Mouse (Mus musculus) embryonic facial prominence, embryonic 10.5 days (tissue): ENCODE measurements around the gene Taar2. TPM values are rescaled to one million over a fixed set of nuclear protein-coding genes. Genes with fewer than 3 reads are reported as not detected.

Experiments used
- DNase-seq: peaks from one replicate; pipeline ENCODE4 v3.0.0-alpha.2; 2017; ENCODE audit warnings: low spot score
- H3K27ac ChIP-seq: fragments of 300-500 bp; sonication (generic); replicated peaks from 2 replicates; pipeline ENCODE4 v1.5.1; 2016; ENCODE audit warnings: mild to moderate bottlenecking
- H3K27me3 ChIP-seq: fragments of 300-500 bp; sonication (generic); replicated peaks from 2 replicates; pipeline ENCODE4 v1.6.1; 2016; ENCODE audit warnings: low read depth, mild to moderate bottlenecking; ENCODE audit not compliant: poor library complexity, severe bottlenecking
- H3K36me3 ChIP-seq: fragments of 300-500 bp; sonication (generic); replicated peaks from 2 replicates; pipeline ENCODE4 v1.6.1; 2016; ENCODE audit warnings: mild to moderate bottlenecking, moderate library complexity
- H3K4me1 ChIP-seq: fragments of 300-500 bp; sonication (generic); 2 replicates; pipeline ENCODE4 v1.6.1; 2016
- H3K4me3 ChIP-seq: fragments of 300-500 bp; sonication (generic); 2 replicates; pipeline ENCODE4 v1.5.1; 2016; ENCODE audit warnings: mild to moderate bottlenecking, moderate library complexity
- H3K9me3 ChIP-seq: fragments of 300-500 bp; sonication (generic); 2 replicates; pipeline ENCODE4 v1.6.1; 2016; ENCODE audit warnings: mild to moderate bottlenecking
- WGBS: fragments of 180-500 bp; shearing (Covaris S2); methylation state at CpG from one replicate; pipeline ENCODE4 v1.1.7; 2016; 5-methylcytosine and 5-hydroxymethylcytosine counted together
- polyA plus RNA-seq: library from polyadenylated mRNA; unstranded; fragments of >200 nt; fragmentation: Nextera tagmentation; extraction: Ambion mirVana; gene quantifications from 2 replicates; pipeline ENCODE4 v1.2.1, GENCODE M21; 2016

Gene Taar2
- polyA plus RNA-seq, 1 experiment from 2014 or later = not detected

DNA sequence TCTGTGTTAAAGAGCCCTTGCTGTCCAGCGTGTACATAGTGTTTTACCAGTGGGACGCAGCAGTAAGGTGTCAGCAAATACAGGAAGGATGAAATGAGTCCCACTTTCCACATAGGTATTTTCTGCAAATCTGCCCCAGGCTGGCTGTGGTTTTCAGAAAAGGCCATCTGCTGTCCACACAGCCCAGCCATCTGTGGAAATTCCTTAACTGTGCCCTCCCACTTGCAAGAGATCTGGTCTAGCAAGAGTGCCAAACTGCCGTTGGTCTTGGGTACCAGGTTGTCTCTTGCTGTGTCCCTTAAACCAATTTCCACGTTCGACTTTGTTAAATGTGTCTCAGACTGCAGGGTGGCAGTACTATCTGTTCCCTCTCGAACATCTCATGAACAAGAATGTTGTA is 13.3 kb downstream of the Taar2 start:
- DNase-seq = no peak
- Histone ChIP-seq H3K9me3 (no peaks in the 10 kb centered on the region), H3K4me3 (no peak overlapping the region), H3K4me1 (no peaks in the 10 kb centered on the region), H3K36me3 (no peaks in the 10 kb centered on the region), H3K27ac (no peak overlapping the region), H3K27me3 (no peaks in the 10 kb centered on the region)
- 90% methylated on average over 6 of the region's 6 CpGs for WGBS

DNA sequence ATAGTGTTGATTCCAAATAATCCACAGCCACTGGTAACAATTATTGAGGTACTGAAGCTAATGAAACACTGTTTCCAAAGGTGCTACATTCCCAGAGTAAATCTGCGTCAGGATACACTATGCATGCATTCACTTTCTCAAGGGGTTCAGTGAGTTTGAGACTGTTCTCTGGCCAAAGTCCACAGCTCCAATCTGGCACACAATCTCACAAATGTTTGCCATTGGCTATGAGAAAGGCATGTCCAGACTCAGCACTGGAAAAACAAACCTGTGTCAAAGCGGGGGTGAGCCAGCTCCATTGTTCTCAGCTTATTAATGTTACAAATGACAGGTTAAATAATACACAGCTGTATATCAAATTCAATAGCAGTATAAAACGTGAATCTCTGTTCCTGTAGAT is 20.7 kb downstream of the Taar2 start:
- Histone ChIP-seq H3K27me3 (no peaks in the 10 kb centered on the region), H3K27ac (no peak overlapping the region), H3K9me3 (no peaks in the 10 kb centered on the region), H3K36me3 (no peaks in the 10 kb centered on the region), H3K4me3 (no peak overlapping the region), H3K4me1 (no peaks in the 10 kb centered on the region)
- no peak for DNase-seq
- WGBS = 75% methylated on average over 3 of the region's 3 CpGs

DNA sequence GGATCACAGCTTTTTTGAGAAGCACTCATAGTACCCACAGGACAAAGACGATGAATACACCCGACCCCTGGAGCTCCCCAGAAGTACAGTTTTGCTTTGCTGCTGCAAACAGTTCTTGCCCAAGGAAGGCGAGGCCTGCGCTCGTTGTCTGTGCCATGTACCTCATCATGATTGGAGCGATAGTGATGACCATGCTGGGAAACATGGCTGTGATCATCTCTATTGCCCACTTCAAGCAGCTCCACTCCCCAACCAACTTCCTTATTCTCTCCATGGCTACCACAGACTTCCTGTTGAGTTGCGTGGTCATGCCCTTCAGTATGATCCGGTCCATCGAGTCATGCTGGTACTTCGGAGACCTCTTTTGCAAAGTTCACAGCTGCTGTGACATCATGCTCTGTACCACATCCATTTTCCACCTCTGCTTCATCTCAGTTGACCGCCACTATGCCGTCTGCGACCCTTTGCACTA is 22.1 kb downstream of the Taar2 start, which contains the start of gene Taar4:
Gene Taar4, plus strand, starts transcription at position 51 of the 472 bp plus-strand sequence.
- H3K4me1 ChIP-seq = no peaks in the 10 kb centered on the region
- H3K4me3 ChIP-seq = no peak within 1 kb of the TSS
- no peak within 1 kb of the TSS for H3K27ac ChIP-seq
- H3K27me3 ChIP-seq = no peaks in the 10 kb centered on the region
- WGBS = 95% methylated on average over 13 of the region's 13 CpGs
- H3K36me3 ChIP-seq = no peaks in the 10 kb centered on the region
- H3K9me3 ChIP-seq = no peaks in the 10 kb centered on the region
- no peak for DNase-seq

DNA sequence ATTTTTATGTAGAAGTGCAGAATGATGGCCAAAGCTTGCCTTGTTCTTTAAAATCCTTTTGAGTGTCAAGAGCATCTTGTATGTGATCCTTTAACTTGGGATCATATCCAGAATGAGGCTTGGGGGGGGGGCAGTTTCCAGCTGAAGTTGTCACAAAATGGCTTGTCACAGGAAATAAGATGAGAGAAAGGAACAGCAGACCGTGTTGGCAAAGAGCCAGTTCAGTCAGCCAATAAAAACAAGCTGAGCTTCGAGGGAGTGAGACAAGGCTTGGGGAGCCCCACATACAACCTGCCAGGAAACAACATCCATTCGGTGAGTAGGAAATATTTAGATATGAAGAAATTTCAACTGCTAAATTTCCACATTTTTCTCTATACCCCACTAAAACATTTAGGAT is 25.1 kb downstream of the Taar2 start:
- Histone ChIP-seq H3K27me3 (no peaks in the 10 kb centered on the region), H3K9me3 (no peaks in the 10 kb centered on the region), H3K4me3 (no peak overlapping the region), H3K27ac (no peak overlapping the region), H3K36me3 (no peaks in the 10 kb centered on the region), H3K4me1 (no peaks in the 10 kb centered on the region)
- WGBS = 75% methylated on average over 3 of the region's 3 CpGs
- no peak for DNase-seq

DNA sequence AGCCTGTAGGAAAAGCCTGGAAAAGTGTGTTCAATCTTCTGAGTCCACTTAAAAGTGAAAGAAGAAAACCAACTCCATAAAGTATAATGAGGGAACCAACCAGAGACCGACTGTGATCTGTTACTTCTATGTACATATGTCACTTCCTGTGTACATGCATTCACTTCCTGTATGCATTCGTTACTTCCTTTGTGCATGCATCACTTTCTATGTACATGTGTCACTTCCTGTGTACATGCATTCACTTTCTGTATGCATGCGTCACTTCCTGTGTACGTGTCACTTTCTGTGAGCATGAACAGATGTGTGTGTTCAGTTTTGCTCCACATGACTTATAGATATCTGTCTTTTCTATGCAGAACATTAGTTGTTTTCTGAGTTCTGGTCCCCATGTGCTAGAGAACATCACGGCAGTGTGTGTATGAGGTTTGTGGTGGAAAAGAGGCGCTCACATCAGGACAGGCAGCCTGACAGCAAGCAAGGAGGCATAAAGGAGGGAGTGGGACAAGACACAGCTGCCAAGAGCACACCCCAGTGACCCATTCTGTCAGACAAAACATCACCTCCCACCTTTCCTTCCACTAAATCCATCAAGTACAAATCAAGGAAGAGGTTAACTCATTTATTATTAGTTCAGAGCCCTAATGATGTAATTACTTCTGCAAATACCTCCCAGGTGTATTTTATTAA is 26.7 kb downstream of the Taar2 start:
- no peaks in the 10 kb centered on the region for H3K4me1 ChIP-seq
- no peaks in the 10 kb centered on the region for H3K9me3 ChIP-seq
- DNase-seq = no peak
- no peak overlapping the region for H3K4me3 ChIP-seq
- H3K27ac ChIP-seq = no peak overlapping the region
- H3K27me3 ChIP-seq = no peaks in the 10 kb centered on the region
- WGBS = 88% methylated on average over 6 of the region's 6 CpGs
- no peaks in the 10 kb centered on the region for H3K36me3 ChIP-seq

DNA sequence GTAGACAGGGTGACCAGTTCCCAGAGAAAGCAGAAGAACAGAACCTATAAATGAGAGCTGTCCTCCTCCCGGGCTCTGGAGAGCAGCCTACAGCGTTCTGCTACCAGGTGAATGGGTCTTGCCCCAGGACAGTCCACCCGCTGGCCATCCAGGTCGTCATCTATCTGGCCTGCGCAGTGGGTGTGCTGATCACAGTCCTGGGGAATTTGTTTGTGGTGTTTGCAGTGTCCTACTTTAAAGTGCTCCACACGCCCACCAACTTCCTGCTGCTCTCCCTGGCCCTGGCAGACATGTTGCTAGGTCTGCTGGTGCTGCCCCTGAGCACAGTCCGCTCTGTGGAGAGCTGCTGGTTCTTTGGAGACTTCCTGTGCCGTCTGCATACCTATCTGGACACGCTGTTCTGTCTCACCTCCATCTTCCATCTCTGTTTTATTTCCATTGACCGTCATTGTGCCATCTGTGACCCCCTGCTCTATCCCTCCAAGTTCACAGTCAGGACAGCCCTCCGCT is 32.3 kb downstream of the Taar2 start, which contains the start of gene Taar5:
Gene Taar5, plus strand, starts transcription at position 51 of the 510 bp plus-strand sequence.
- H3K4me1 ChIP-seq = no peaks in the 10 kb centered on the region
- 91% methylated on average over 11 of the region's 11 CpGs for WGBS
- no peaks in the 10 kb centered on the region for H3K9me3 ChIP-seq
- no peak within 1 kb of the TSS for H3K27ac ChIP-seq
- no peak for DNase-seq
- H3K27me3 ChIP-seq = no peaks in the 10 kb centered on the region
- H3K4me3 ChIP-seq = no peak within 1 kb of the TSS
- H3K36me3 ChIP-seq = no peaks in the 10 kb centered on the region

DNA sequence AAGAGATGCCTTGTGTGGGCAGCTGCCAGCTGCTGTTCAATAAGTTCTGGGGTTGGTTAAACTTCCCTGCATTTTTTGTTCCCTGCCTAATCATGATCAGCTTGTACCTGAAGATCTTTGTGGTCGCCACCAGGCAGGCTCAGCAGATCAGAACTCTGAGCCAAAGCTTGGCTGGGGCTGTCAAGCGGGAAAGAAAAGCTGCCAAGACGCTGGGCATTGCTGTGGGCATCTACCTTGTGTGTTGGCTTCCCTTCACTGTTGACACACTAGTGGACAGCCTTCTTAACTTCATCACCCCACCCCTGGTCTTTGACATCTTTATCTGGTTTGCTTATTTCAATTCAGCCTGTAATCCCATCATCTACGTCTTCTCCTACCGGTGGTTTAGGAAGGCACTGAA is 32.9 kb downstream of the Taar2 start:
- H3K9me3 ChIP-seq = no peaks in the 10 kb centered on the region
- WGBS = 84% methylated on average over 5 of the region's 5 CpGs
- no peaks in the 10 kb centered on the region for H3K36me3 ChIP-seq
- no peak overlapping the region for H3K4me3 ChIP-seq
- no peaks in the 10 kb centered on the region for H3K27me3 ChIP-seq
- no peak for DNase-seq
- H3K4me1 ChIP-seq = no peaks in the 10 kb centered on the region
- no peak overlapping the region for H3K27ac ChIP-seq

DNA sequence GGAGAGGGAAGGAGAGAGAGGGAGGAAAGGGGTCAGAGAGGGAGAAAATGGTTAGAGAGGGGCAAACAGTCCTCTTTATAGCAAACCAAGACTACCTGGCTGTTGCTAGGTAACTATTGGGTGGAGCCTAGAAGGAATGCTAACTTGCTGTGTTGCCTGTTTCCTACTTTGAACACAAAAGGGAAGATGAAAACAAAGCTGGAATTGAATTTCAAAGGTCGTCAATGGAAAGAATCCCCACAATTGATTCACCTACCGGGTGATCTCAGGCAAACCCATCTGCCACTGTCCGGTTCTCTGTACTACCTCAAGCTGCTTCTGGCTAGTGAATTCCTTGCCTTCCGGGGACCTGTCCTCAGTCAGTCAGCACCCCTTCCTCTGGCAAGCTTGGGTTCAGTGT is 39.6 kb downstream of the Taar2 start:
- no peaks in the 10 kb centered on the region for H3K27me3 ChIP-seq
- DNase-seq = no peak
- no peak overlapping the region for H3K4me3 ChIP-seq
- H3K27ac ChIP-seq = no peak overlapping the region
- 44% methylated on average over 4 of the region's 4 CpGs for WGBS
- no peaks in the 10 kb centered on the region for H3K36me3 ChIP-seq
- H3K9me3 ChIP-seq = no peaks in the 10 kb centered on the region
- H3K4me1 ChIP-seq = no peaks in the 10 kb centered on the region

DNA sequence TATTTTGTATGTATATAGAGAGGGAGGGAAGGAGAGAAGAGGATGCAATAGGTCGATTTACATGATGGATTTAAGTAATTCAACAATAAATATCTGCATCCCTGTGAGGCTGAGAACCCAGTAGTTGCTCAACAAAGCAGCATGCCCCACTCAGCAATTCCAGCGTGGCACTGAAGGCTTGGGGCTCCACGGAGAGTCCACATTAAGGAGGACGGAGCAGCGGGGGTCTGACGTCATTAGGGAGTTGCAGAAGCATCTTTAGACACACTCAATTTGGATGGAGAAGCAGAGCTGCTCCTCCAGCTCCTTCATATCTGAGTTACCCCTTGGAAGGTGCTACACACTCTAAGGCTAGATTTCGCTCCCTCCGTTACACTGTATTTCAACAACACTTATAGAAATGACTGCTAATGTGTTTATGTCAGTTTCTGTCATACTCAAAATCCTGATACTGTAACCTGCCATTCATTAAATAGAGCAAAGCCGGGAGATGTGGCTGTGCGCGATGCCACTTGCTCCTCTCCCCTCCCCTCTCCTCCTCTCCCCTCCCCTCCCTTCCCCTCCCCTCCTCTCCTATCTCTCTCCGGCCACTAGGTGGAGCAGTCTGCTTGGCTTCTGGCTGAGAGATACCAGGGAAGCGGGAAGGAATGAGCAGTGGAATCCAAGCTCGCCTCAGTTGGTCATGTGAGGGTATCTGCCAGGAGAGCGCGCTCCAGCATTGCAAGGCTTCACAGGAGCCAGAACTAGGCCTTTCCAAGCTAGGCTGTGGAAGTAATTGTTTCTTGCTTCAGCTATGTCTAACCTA is 40.7 kb downstream of the Taar2 start:
- DNase-seq = peak; percentile 81

DNA sequence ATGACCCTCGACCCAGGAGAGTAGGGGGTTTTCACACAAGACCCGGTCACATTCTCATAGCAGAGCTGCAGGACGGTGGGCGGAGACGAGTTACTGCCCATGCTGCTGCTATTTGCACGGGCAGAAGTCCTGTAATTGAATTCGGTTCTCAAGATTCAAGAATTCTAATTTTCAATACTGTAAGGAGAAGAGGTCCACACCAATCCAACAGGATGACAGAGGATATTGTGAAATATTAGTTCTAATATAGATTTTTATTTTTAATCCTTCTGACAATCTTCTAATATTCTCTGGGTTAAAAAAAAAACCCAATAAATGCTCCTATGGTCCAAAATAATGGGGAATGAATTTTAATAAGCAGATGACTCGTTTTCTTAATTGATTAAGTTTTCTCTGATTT is 47.2 kb downstream of the Taar2 start, which contains the start of gene Taar6:
Gene Taar6, minus strand, starts transcription at position 101 of the 400 bp plus-strand sequence.
- H3K36me3 ChIP-seq = no peaks in the 10 kb centered on the region
- no peaks in the 10 kb centered on the region; the same call in 1 of the 2 replicates for H3K4me1 ChIP-seq
- WGBS = 80% methylated on average over 8 of the region's 8 CpGs
- H3K9me3 ChIP-seq = peaks cover 2% of the 10 kb centered on the region; the same call in 1 of the 2 replicates
- no peak within 1 kb of the TSS for H3K27ac ChIP-seq
- H3K4me3 ChIP-seq = no peak within 1 kb of the TSS
- H3K27me3 ChIP-seq = no peaks in the 10 kb centered on the region
- DNase-seq = no peak

More for the DNA sequence above, 40.7 kb downstream of the Taar2 start:
- Histone ChIP-seq H3K9me3 (no peaks in the 10 kb centered on the region), H3K27me3 (no peaks in the 10 kb centered on the region), H3K27ac (no peak overlapping the region), H3K4me1 (no peaks in the 10 kb centered on the region; the same call in 1 of the 2 replicates), H3K4me3 (no peak overlapping the region), H3K36me3 (no peaks in the 10 kb centered on the region)
- 41% methylated on average over 16 of the region's 16 CpGs for WGBS

DNA sequence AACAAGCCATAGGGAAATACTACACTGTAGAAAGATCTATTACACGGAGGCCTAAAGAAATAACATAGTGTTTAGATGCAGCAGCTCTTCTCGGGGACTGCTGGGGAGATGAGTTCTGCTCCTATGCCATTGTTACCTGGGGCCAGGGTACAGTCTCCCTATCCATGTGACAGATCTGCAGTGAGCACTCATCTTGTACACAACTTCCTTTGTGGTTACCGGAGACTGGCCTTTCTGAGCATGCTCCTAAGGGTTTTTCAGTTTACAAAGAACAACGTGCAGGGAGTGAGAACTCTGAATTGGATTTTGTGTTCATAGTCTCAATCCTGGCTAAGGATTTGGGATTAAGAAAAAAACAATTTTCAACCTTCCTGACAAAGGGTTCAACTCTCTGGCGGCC is 48.0 kb downstream of the Taar2 start:
- H3K4me1 ChIP-seq = no peaks in the 10 kb centered on the region; the same call in 1 of the 2 replicates
- no peak for DNase-seq
- H3K9me3 ChIP-seq = peaks cover 2% of the 10 kb centered on the region; the same call in 1 of the 2 replicates
- no peaks in the 10 kb centered on the region for H3K27me3 ChIP-seq
- WGBS = 81% methylated on average over 5 of the region's 5 CpGs
- no peaks in the 10 kb centered on the region for H3K36me3 ChIP-seq
- no peak overlapping the region for H3K27ac ChIP-seq
- no peak overlapping the region for H3K4me3 ChIP-seq
